Mouse (Mus musculus) large intestine, adult 2 months (tissue): ENCODE measurements around the gene Erbb3. TPM values are rescaled to one million over a fixed set of nuclear protein-coding genes. Genes with fewer than 3 reads are reported as not detected.
"Not testable (repeated sequence)": the region's sequence is repeated elsewhere in the genome, so short reads cannot be mapped to it uniquely, and the experiment has no call there.

ENCODE experiments used
- DNase-seq: peaks from one replicate; pipeline ENCODE4 v3.0.0-alpha.2; 2012; ENCODE audit warnings: low read depth, low spot score
- WGBS: fragments of 180-500 bp; shearing (Covaris S2); methylation state at CpG from one replicate; pipeline ENCODE4 v1.1.7; 2018; 5-methylcytosine and 5-hydroxymethylcytosine counted together
- polyA plus RNA-seq: library from polyadenylated mRNA; depleted of rRNA; stranded (reverse); fragments of >200 nt; gene quantifications from 2 replicates; pipeline ENCODE4 v1.2.3, GENCODE M21; 2012; rRNA removed

Gene Erbb3
- polyA plus RNA-seq = 76.7 and 120 TPM in 2 replicates

DNA sequence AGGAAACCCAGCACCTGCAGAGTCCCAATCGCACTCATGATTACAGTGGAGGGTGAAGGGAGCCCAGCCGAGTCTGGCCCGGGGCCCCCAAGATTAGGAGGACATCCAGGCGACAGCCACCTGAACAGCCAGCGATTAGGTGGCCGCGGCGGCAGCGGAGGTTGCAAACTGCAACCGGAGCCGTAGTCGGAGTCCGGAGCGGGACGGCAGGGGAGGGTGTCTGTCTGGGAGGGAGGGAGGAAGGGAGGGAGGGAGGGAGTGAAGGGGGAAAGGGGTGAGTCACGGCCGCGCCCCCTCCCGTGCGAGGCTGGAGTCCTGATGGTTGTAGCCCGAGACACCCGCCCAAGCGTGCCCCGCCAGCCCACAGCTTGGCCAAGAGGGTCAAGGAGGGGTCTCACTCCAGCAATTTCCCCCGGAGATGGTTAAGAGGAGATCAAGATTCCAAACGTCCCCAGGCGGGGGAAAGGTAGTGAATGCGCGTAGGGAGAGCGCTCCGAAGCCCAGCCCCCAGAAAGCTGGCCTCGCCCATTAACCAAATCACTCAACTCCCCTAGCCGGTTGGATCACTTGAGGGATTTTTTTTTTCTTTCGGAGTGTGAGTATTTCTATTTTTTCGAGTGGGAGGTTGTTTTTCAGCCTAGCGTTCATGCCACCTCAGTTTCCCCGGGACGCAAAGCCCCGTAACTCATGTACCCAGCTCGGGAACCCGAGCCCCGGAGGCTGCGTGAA lies at the start of gene Erbb3:
TSS of gene Erbb3 (minus strand) at position 189 of the 729 bp plus-strand sequence.
- DNase-seq = peak; percentile 71
- under 1% methylated on average over 43 of the region's 43 CpGs for WGBS

DNA sequence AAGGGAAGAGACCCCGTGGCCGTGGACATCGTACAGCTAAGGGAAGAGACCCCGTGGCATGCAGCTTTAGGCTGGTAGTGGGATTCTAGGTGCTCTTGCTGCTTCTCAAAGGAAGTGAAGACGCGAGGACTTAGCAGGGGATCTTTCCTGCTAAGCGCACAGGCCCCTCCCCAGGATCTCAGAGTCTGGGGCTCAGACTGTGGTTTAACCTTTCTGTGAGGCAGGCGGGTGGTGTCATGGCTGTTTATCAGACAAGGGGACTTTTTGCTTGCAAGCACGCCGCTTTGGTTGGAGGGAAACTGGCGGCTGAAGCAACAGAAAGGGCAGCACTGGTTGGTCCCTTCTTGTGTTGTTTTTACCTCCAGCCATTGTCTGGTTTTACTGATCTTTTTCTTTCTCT lies 47.6 kb upstream of the Erbb3 start:
- WGBS = 52% methylated on average over 11 of the region's 11 CpGs

DNA sequence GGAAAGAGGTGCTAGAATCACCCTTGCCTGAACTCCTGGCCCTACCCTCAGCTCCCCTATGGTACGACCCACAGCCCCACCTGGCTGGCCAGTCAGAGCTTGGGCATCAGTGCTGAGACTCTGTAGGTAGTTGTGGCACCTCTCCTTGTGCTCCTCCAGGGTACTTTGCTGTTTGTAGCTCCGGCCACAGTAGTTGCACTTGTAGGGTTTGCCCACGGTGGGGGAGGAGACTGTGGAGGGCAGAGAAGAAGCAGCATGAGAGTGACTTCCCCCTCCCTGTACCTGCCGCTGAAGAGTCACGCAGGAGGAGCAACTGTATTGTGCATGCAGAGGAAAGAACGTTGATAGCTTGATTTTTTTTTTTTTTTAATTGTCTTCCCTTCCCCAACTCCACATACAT lies 47.1 kb upstream of the Erbb3 start:
- no peak for DNase-seq

More for the DNA sequence above, 47.6 kb upstream of the Erbb3 start:
- DNase-seq = no peak

DNA sequence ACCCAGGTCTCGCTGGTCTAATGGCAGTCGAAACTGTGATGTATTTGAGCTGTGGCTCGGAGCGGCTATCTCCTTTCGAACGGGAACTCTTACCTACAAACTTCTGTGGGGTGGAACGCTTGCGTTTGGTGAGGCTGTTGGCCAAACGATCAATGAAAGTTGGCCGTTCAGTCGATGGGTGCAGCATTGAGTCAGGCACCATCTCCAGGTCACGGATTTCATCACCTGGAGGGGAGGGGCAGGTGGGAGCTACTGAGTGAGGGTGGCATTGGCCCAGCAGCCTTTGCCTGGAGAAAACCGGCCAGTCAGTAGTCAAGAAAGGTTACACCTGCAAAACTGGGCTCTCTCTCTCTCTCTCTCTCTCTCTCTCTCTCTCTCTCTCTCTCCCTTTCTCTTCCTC lies 46.2 kb upstream of the Erbb3 start:
- no peak for DNase-seq
- WGBS = 88% methylated on average over 13 of the region's 13 CpGs

More for the DNA sequence above, 47.1 kb upstream of the Erbb3 start:
- WGBS = 54% methylated on average over 6 of the region's 6 CpGs

DNA sequence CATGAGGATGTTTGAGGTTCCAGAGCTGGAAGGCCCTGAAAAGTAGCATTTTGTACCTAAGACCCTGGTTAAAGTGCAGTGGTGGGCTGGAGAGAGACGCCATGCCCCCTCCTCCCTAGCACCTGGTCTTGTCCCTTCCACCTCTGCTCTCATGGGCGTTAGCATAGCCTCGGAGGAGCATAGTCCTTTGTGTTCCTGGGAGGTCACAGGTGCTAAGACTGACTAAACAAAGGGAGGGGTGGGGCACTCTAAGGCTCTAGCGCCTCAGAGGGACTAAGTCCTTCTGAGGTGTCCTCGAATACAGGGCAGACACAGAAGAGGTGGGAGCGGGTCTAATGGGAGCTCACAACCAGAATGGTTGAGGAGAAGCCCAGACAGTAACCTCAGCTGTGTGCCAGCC lies 42.1 kb upstream of the Erbb3 start:
- 11% methylated on average over 6 of the region's 6 CpGs for WGBS
- no peak for DNase-seq

DNA sequence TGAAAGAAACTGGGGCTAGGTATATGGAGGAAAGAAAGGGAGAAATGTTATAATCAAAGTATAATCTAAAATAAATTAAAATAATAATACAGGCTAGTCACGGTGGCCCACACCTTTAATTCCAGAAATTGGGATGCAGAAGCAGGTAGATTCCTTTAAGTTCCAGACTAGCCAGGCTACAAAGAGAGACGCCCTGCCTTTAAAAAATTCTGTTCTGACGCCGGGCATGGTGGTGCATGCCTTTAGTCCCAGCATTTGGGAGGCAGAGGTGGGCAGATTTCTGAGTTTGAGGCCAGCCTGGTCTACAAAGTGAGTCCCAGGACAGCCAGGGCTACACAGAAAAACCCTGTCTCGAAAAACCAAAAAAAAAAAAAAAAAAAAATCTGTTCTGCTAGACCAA lies 40.9 kb upstream of the Erbb3 start:
- not testable (repeated sequence) for DNase-seq
- WGBS = 88% methylated on average over 5 of the region's 5 CpGs

DNA sequence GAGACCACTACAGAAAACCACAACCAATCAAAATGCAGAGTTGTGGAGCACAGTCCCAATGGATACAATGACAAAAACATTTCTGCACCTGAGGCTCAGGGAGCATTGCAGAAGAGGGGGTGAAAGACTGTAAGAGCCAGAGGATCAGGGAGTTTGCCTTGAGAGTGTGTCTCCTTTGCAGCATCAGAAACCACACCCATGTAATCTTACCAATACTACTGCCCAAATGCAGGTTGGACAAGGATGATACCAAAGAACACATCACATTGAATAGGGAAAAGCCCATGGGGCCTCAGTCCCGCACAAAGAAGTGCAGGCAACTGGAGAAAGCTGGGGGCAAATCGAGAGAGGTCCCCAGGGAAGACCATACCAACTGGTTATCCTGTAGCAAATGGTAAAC lies 40.3 kb upstream of the Erbb3 start:
- WGBS = 85% methylated on average over 2 of the region's 2 CpGs
- no peak for DNase-seq

DNA sequence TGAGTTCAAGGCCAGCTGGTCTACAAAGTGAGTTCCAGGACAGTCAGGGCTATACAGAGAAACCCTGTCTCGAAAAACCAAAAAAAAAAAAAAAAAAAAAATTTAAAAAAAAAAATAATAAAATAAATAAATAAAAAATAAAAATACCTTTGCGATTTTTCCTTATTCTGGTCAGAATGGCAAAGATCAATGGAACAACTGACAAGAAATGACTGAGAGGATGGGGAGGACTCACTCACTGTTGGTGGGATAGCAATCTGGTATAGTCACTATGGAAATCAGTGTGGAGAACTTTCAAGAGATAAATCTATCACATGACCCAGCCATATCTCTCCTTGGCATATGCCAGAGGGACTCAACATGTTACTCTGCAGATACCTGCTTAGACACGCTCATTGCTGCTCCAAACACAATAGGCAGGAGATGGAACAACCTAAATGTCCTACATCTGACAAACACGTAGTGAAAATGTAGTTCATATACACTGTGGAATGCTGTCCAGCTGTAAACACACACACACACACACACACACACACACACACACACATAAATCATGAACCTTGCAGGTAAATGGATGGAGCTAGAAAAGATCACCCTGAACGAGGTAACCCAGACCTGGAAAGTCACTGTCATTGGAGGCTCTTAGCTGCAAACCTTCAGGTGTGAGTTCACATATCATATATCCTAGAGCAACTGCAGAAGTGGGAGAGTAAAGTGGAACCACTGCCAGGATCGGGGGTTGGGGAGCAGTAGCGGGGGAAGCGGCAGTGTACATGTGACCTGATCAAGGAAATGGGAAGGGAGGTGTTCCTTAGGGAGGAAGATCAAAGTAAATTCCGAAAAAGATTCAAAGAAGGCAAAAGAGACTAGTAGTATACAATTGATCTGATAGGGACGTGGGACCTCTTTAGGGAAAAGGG lies 38.2 kb upstream of the Erbb3 start:
- WGBS = 60% methylated on average over 10 of the region's 10 CpGs
- no peak for DNase-seq

DNA sequence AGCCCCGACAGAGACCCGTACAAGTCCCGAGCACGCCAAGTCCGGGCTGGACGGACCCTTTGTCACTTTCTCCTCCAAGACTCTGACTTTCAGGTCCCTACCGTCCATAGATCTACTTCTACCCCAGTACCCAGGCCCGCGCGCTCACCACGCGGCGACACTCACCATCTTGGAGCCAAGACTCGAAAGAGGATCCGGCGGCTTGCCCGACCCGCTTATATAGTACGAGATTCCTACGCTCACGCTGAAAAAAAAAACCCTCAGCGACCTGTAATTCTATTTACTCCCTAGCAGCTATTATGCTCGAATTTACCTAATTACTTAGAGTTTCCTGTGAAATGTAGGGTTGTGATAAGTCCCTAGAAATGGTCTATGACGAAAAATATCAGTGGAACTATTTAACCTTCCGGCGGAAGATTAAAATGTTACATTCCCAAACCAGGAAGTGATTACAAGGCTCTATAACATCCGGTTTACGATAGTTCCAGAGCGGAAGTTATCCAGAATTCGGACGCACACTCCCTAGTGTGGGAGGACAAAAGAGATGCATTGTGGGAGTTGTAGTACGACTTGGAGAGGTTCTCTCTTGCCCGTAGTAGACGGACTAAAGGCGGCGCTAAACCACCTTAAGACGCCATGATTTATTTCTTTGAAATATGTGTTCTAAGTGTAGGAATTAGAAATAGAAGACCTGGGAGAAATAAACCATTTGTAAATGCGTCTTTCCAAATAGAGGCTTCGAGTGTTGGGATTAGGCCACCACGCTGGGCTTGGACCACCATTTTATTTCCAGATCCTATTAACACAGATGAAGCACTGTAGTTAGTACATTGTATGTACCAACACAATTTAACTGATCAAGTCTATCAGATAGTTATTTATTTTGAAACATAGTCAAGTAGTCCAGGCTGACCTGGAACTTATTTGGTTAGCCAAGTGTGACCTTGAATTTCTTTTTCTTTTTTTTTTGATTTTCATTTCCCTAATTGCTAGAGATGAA lies 37.2 kb upstream of the Erbb3 start, which contains the start of gene Rps26:
TSS of gene Rps26 (minus strand) at position 437 of the 1,000 bp plus-strand sequence.
- DNase-seq = peak; percentile 98
- 2% methylated on average over 40 of the region's 40 CpGs for WGBS

DNA sequence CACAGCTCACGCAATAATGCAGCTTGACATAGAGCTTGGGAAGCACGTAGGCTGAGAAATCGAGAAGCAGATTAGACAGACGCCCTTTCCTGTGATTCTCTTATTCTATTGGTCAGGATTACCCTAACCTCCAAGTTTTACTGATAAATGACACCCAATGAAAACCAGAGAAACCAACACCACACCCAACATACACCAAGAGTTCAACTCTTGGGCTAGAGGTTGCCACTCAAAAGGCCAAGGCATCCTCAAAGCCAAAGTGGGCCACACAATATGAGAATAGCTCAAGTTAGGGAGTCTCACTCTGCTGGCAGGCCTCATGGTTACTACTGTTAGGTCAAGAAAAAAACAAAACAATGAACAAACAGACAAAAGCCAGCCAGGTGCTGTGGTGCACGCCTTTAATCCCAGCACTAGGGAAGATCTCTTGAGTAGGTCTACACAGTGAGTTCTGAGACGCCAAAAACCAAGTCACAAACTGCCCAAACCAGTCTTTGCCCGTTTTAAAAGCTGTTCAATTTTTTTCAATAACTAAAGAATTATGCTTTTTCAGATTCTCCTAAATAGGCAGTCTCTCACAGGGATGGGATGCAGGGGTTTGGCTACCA lies 35.9 kb upstream of the Erbb3 start:
- no peak for DNase-seq
- WGBS = 27% methylated on average over 7 of the region's 7 CpGs

DNA sequence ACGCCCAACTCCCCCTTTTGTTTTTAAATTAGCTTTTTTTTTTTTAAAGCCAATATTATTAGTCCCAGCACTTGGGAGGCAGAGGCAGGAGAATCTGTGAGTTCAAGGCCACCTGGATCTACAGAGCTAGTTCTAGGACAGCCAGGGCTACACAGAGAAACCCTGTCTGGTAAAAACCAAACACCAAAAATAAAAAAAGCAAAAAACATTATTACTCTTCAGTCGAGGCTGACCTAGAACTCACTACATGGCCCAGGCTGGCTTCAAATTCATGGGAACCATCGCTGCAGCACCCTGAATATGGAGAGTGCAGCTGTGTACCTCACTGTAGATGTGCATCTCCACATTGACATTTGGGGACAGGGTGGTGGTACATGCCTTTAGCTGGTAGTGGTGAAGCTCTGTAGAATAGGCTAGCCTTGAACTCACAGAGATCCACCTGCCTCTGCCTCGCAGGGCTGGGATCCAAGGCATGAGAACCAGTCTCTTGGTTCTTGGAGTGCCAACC lies 33.7 kb upstream of the Erbb3 start:
- not testable (repeated sequence) for DNase-seq
- WGBS = 78% methylated on average over 4 of the region's 4 CpGs

DNA sequence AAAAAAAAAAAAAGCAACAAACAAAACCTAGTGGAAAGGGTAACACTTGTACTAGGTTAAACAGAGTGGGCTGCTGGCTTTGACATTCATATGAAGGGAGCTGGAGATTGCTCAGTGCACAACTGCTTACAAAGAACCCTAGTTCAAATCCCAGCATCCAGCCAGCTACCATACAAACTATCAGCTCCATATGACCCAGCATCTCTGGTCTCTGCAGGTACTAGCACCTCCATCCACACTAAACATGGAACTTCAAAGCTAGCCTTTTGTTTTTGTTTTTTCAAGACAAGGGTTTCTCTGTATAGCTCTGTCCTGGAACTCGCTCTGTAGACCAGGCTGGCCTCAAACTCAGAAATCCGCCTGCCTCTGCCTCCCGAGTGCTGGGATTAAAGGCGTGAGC lies 33.2 kb upstream of the Erbb3 start:
- DNase-seq = no peak
- 92% methylated on average over 4 of the region's 4 CpGs for WGBS

DNA sequence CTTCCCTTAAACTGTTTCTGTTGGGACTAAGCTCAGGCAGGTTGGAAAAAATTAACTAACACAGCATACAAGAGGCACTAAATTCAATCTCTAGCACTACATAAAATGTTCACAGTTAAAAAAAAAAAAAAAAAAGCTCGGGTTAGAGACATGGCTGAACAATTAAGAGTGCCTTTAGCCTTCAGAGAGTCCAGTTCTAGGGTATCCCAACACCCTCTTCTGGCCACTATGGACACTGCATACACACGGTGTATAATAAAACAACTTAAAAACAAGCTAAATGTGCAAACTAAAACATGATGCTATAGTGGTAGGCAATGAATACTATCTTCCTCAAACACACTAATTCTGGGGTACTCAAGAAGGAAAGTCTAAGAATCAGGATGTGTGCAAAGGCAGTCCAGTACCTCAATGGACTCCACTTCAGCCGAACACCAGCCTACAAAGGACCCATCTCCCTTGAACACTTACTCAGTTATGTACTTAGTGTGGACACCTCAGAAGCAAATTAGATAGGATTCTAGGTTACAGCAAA lies 32.6 kb upstream of the Erbb3 start:
- WGBS = 68% methylated on average over 3 of the region's 3 CpGs
- no peak for DNase-seq

DNA sequence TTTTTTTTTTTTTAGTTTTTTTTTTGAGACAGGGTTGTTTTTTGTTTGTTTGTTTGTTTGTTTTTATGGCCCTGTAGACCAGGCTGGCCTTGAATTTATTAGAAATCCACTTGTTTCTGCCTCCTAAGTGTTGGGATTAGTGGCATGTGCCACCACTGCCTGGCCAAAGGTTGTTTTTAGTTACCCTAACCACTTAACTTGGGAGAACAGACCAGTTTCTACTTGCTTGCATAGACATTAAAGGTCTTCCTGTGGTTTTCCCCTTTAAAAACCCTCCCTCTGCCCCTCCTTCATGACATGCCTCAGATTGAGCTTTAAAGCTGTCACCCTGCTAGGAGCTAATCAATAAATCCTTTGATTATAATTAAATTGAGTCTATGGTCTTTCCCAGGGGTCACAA lies 30.8 kb upstream of the Erbb3 start:
- no peak for DNase-seq

DNA sequence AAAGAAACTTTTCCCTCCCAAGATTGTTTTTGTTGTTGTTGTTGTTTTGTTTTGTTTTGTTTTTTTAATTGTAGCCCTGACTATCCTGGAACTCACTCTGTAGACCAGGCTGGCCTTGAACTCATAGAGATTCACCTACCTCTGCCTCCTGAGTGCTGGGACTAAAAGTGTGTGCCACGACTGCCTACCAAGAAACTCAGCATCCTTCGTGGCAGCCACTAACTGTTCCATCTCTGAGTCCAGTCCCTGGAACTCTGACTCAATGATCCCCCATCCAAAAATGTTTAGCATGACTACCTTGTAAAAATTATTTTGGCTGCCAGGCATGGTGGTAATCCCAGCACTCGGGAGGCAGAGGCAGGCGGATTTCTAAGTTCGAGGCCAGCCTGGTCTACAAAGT lies 29.7 kb upstream of the Erbb3 start:
- 87% methylated on average over 5 of the region's 5 CpGs for WGBS
- DNase-seq = not testable (repeated sequence)

DNA sequence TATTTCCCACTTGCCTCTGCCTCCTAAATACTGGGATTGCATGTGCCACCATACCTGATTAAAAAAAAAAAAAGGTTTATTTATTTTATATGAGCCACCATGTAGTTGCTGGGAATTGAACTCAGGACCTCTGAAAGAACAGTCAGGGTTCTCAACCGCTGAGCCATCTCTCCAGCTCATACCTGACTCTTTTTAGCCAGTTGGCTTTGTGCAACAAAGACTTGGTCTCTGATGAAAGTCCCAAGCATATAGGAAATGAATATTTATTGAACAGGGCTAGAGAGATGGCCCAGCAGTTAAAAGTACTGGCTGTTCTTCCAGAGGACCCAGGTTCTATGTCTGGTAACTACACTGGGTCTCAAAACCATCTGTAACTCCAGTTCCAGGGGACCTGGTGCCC lies 29.1 kb upstream of the Erbb3 start:
- WGBS = 95% methylated on average over 1 of the region's 1 CpGs

DNA sequence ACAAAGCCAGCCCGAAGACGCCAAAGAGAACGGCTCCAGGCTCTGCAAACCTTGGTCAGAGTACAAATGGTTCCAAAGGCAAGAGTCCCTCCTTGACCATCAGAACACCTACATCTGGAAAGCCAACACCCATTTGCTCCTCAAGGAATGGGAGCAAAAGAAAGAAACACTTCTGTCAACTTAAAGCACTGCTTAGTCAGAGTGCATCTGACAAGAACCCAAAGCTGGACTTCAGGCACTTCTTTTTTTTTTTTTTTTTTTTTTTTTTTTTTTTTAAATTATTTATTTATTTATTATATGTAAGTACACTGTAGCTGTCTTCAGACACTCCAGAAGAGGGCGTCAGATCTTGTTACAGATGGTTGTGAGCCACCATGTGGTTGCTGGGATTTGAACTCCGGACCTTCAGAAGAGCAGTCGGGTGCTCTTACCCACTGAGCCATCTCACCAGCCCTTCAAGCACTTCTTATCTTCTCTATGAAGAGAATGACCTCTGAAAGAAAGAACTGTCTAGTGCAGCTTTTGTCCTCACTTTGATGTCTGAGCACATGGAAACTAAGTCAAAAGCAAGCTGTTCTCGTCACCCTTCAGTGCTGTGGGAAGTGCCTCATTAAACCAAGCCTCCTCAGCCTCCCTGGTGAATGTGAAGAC lies 26.5 kb upstream of the Erbb3 start:
- 81% methylated on average over 6 of the region's 7 CpGs for WGBS
- DNase-seq = not testable (repeated sequence)

More for the DNA sequence above, 29.1 kb upstream of the Erbb3 start:
- no peak for DNase-seq

DNA sequence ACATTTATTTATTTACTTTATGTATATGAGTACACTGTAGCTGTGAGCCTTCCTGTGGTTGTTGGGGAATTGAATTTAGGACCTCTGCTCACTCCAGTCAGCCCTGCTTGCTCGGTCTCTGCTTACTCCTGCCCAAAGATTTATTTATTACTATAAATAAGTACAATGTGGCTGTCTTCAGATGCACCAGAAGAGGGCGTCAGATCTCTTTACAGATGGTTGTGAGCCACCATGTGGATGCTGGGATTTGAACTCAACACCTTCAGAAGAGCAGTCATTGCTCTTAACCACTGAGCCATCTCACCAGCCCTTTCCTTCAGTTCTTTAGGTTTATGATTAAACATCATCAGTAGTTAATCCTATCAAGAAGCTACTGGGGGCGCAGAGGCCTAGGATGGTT lies 25.5 kb upstream of the Erbb3 start:
- no peak for DNase-seq
- WGBS = 53% methylated on average over 3 of the region's 3 CpGs
